Mouse (Mus musculus): ENCODE results near the gene Fam117b.

- TF ChIP-seq POLR2A (IDR thresholded peaks at IDR 0.05; ENCODE audit: low read depth, low read length) (no peak), CTCF (conservative IDR thresholded peaks at IDR 0.05; ENCODE audit: insufficient read depth, insufficient read length, low read depth, low read length) (no peak)
These were observed 44.8 kb upstream of the Fam117b start for GRCm38 (mm10) chr1:59868041-59868440.
